Mouse (Mus musculus) embryo, embryonic 10 days (tissue): ENCODE results near the gene Fam198a.
A peak's percentile ranks its signal among the peaks of the same experiment; 100 is the strongest.

Experiments
- DNase-seq: peaks from one replicate; pipeline ENCODE4 v3.0.0-alpha.2; 2015; ENCODE audit warnings: low spot score

Fam198a gene

GRCm38 (mm10) chr9:121950418-121951113, at the start of gene Fam198a:
TSS of gene Fam198a (plus strand) at chr9:121950988.
- DNase-seq: peak; percentile 49

DNA sequence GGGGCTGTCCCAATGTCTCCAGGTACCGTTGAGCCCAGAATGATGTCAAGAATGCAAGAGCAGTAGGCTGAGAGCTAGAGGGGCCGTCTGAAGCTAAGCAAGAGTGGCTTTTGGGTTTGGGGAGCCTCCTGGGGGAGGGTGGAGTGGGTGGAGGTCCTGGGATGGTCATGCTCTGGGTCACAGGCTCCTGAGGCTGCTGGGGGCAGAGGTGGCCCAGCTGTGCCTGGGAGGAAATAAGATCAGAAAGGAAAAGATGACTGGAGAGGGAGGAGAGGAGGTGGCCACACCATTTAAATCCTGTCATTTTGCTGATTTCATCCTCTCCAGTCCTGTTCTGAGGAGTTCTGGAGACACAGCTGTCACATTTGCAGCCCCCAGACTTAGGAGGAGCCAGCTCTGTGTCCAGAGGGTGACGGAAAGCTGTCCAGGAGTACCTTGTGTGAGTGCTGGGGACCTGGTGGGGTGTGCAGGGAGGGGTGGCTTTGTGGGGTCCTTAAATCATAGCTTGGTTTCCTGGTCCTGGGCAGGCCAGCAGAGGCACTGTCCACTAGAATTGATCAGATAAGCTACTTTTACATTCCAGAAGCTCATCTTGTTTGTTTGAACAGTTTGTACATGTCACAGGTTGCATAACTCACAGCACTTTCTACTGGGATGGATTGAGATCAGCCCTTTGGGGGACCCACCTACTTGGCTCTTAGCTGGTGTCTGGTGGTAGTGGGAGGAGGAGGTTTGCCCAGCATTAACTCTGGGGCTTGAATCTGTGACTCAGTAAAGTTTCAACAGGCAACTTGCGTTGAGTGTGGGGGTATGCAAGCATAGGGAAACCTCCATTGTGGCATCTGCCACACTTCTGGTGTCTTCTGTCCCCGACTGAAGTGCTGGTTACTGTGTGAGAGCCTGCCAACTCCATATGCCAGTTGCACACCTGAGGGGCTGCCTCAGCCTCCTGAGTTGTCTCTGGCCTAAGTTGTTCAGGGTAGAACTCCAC, 48.8 kb upstream of the Fam198a start:
- no peak for DNase-seq

DNA sequence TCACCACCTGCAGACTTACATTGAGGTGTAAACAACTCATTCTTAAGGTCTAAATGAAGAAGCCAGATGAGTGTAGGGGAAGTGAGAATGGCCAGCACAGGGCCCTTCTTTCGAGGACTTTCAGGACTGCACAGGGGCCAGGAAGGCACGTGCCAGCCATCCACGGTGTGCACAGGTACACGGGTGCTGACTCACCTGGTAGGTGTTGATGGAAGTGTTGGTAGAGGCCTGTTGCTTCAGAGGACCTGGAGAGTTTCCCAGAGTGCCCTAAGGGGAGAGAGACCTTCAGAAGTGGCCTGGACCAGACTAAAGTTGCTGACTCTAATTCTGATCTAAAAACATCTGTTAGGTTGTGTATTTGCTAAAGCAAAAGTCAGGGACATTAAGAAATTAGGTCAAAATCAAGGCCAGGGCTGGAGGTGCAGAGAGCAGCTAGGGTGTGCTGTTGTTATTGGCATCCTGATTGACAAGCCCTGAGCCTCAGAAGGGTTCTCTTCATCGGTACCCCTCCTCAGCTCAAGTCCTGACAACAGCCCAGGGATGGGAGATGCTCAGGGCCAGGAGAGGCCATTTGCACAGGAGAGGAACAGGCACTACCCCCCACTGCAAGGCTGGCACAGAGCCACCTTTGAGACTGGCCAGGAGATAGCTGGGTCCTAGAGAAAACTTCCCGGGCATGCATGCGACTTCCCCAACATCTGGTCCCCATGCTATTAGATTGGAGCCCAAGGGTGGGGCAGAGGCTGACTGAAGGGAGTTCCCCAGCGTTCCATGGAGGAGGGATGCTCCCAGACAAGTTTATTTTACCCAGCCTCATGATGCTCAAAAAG, 47.1 kb upstream of the Fam198a start:
- DNase-seq: no peak

DNA sequence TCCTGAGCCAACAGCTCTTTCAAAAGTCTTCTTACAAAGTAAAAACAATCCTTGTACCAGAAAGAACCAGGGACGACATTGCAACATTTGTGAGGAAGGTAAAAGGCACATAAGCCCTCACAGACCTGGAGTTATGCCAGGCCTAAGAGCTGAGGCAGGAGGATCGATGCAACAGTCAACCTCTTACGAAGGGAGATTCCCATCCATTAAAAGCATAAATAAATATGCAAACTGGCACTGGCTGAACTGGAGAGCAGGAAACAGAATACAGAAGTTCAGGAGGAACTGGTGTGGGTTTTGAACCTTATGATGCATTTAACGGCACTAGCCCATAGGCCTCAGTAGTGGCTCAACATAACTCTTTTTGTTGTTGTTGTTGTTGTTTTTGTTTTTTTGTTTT, 46.5 kb upstream of the Fam198a start:
- no peak for DNase-seq

- DNase-seq: no peak
These were observed 45.8 kb upstream of the Fam198a start for GRCm38 (mm10) chr9:121904946-121905345.

DNA sequence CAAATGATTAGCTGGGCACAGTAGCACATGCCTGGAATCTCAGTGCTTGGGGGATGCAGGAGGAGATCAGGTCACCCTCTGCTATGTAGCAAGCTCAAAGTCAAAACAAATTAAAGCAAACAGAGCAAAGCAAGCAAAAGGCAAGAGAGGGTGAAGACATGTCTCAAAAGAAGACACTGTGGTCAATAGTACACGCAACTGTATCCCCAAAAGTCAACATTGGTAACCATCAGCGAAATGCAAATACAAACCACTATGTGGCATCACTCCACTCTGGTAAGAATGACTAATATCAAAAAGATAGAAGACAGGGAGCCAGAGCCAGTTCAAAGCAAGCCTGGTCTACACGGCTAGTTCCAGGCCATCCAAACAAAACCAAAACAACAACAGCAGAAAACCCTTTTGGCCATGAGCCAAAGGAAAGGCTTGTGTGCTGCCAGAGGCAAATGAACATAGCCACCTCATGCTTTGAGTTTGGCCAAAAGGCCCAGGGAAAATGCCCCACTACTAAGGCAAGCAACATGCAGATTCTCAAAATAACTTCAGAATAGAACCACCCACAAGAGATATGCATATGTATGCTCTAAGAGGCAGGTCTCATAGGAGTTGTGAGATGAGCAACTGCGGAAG, 45.1 kb upstream of the Fam198a start:
- no peak for DNase-seq

DNA sequence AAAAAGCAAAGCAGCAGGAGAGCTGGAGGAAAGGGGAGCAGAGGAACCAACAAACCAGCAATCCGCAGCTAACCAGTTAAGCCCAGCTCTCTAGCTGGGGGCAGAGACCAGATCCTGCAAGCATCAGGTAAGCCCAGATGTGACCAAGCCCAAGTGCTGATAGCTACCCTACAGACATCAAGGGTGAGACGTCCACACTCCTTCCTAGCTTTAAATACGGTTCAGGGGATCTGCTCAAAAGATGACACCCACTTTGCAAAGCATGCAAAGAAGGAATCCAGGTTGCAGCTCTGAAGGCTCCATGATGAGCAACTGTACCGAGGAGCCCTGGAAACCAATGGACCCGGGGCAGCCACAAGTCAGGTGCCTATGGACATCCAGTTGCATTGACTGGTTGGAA, 44.3 kb upstream of the Fam198a start:
- DNase-seq: no peak

- DNase-seq: no peak
These were observed 43.3 kb upstream of the Fam198a start for GRCm38 (mm10) chr9:121907356-121908070.

DNA sequence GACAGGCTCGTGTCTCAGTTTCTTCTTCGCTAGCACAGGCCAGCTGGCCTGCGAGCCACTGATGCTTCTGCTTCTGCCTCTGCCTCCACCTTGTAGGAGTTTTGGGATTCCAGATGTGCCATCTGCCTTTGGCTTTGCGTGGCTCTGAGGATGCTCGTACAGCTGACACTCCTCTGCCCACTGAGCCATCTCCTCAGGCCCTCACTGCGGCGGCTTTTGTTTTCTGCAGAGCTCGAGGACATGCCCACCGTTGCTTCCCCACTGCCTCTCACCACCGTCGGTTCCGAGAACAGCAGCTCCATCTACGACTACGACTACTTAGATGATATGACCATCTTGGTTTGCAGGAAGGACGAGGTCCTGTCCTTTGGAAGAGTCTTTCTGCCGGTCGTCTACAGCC, 42.5 kb upstream of the Fam198a start:
- DNase-seq: no peak

- DNase-seq: no peak
These were observed 41.2 kb upstream of the Fam198a start for GRCm38 (mm10) chr9:121909635-121910034.

- no peak for DNase-seq
These were observed 39.6 kb upstream of the Fam198a start for GRCm38 (mm10) chr9:121911196-121911595.

GRCm38 (mm10) chr9:121912786-121913185, 38.0 kb upstream of the Fam198a start:
- no peak for DNase-seq

DNA sequence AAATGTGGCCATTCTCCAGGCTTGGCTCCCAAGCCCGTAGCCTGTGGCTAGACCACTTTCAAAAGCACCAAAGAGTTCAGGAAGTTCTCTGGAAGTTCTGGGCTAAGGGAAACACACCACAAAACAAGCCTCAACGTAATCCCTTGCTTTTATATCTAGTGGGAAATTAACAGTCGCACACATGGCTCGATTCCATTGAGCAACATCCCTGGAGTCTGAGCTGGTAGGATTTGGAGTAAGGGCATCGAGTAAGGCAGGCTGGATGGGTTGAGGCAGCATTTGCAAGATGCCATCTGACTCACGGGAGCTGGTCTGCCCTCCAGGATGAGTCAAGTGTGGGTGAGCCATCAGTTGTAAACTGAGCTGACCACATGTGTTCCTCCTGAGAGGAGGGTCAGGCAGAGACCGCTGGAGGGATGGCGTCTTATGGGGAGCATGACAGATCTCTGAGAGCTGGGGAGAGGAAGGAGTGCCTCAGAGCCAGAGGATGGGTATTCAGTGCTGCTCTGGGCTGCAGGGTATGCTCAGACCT, 36.5 kb upstream of the Fam198a start:
- no peak for DNase-seq

GRCm38 (mm10) chr9:121915056-121915455, 35.7 kb upstream of the Fam198a start:
- no peak for DNase-seq

GRCm38 (mm10) chr9:121916102-121916501, 34.7 kb upstream of the Fam198a start, which contains the start of gene Cyp8b1:
TSS of gene Cyp8b1 (minus strand) at chr9:121916305.
- no peak for DNase-seq

DNA sequence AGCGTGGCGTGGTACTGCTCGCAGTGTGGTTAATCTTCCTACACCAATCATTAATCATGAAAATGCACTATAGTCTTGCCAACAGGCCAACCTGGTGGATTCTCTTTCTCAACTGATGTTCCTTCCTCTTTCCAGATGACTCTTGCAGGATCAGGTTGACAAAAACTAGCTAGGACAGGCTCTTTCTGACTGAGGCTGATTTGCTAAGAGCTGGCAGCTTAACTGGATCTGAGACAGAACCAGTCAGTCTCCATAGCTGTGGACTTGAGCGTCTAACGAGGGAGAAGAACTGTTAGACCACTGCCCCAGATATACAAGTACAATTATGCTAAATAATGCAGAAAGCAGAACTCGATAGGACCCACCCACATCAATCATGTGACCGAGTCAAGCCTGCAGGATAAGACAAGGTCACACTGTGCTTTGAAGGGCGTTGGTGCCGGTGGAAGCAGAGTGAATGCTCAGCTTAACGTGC, 31.7 kb upstream of the Fam198a start:
- no peak for DNase-seq

GRCm38 (mm10) chr9:121923443-121923842, 27.3 kb upstream of the Fam198a start:
- no peak for DNase-seq

GRCm38 (mm10) chr9:121923906-121924305, 26.9 kb upstream of the Fam198a start:
- no peak for DNase-seq

DNA sequence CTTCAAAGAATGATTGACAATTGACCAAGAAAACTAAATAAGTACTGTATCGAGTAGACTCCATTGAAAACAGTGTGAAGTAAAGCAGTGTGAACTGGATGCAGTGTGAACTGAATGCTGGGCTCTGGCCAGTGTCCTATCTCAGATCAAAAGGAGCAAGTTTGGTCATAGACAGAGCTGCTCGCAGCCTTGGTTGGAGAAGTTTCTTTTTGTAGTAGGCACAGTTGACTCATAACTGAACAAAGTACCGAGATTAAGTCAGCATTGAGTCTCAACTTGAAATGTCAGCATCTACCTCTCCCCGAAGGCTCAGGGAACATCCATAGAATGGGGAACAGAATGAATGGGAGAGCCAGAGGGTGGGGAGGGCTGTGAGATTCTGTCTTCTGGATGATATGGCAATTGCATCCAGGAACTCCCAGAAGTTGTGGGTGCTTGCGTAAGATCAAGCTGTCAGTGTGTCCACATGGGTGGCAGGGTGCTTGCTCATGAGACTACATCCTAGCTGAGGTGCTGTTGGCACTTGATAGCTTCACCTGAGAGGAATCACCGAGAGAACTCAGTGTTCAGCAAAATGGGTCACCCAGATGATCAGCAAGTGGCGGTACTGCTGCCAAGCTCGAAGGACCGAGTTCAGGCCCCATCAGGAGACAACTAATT, 25.8 kb upstream of the Fam198a start:
- no peak for DNase-seq

DNA sequence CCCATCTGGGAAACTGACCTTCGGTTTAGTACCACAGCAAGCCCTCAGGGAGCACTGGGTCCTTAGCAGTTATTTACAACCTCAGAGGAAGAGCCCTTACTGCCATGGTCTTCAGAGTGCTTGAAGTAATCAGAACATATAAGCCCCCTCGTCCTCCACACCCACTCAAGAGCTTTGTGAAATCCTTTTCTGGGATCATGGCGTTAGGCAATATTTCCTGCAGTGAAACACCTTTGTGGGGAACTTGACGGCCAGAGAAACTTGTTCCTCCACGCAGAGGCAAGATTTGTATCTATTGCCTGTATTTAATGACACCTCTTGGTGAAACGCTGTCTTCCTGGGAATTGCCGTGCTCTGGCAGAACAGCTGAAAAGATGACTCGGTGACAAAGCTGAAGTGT, 24.8 kb upstream of the Fam198a start:
- no peak for DNase-seq
